Mouse (Mus musculus) layer of hippocampus, adult 11-12 months (tissue): Measurements from ENCODE around the gene Rbm14.
"Not testable (repeated sequence)": the region's sequence is repeated elsewhere in the genome, so short reads cannot be mapped to it uniquely, and the experiment has no call there.

Experiments
- DNase-seq: peaks from one replicate; pipeline ENCODE4 v3.0.0; 2022; ENCODE audit warnings: low spot score

Gene Rbm14

GRCm38 (mm10) chr19:4812334-4812949, 1.0 kb upstream of the Rbm14 start:
- not testable (repeated sequence) for DNase-seq

- no peak for DNase-seq
Observed at GRCm38 (mm10) chr19:4811909-4812242, 442 bp upstream of the Rbm14 start.

GRCm38 (mm10) chr19:4810746-4811062, 730 bp downstream of the Rbm14 start:
- no peak for DNase-seq

- no peak for DNase-seq
Observed at GRCm38 (mm10) chr19:4810309-4810708, 1.1 kb downstream of the Rbm14 start.

GRCm38 (mm10) chr19:4803283-4803682, 8.2 kb downstream of the Rbm14 start:
- DNase-seq = no peak

GRCm38 (mm10) chr19:4802691-4803091, 8.7 kb downstream of the Rbm14 start:
- DNase-seq = no peak

- no peak for DNase-seq
Observed at GRCm38 (mm10) chr19:4799083-4799482, 12.4 kb downstream of the Rbm14 start.

- DNase-seq = no peak
Observed at GRCm38 (mm10) chr19:4797846-4798245, 13.6 kb downstream of the Rbm14 start.

- no peak for DNase-seq
Observed at GRCm38 (mm10) chr19:4795929-4796328, 15.5 kb downstream of the Rbm14 start.

GRCm38 (mm10) chr19:4793831-4794422, 17.5 kb downstream of the Rbm14 start, which contains the start of gene Rbm4:
Rbm4 (minus strand) TSS chr19:4793901.
- peak; percentile 99 for DNase-seq

GRCm38 (mm10) chr19:4793281-4793830, 18.1 kb downstream of the Rbm14 start:
- DNase-seq = no peak

GRCm38 (mm10) chr19:4786313-4786712, 25.1 kb downstream of the Rbm14 start:
- DNase-seq = no peak

- DNase-seq = no peak
Observed at GRCm38 (mm10) chr19:4785206-4785605, 26.2 kb downstream of the Rbm14 start.

- DNase-seq = no peak
Observed at GRCm38 (mm10) chr19:4782891-4783290, 28.5 kb downstream of the Rbm14 start.

GRCm38 (mm10) chr19:4772785-4773184, 38.6 kb downstream of the Rbm14 start:
- DNase-seq = no peak

GRCm38 (mm10) chr19:4767507-4768148, 43.8 kb downstream of the Rbm14 start:
- DNase-seq = no peak

- no peak for DNase-seq
Observed at GRCm38 (mm10) chr19:4762876-4763275, 48.6 kb downstream of the Rbm14 start.

GRCm38 (mm10) chr19:4760544-4760943, 50.9 kb downstream of the Rbm14 start:
- DNase-seq = not testable (repeated sequence)

GRCm38 (mm10) chr19:4756921-4757320, 54.5 kb downstream of the Rbm14 start:
- DNase-seq = no peak

- peak; percentile 98 for DNase-seq
Observed at GRCm38 (mm10) chr19:4756193-4756911, 55.1 kb downstream of the Rbm14 start, which contains the start of gene Rbm4b. Rbm4b (plus strand) TSS chr19:4756497.

GRCm38 (mm10) chr19:4755565-4756192, 55.8 kb downstream of the Rbm14 start:
- peak; percentile 92 for DNase-seq
